Comparison of ENCODE assay signal across 8 mouse cellular contexts in the genomic region with DNA sequence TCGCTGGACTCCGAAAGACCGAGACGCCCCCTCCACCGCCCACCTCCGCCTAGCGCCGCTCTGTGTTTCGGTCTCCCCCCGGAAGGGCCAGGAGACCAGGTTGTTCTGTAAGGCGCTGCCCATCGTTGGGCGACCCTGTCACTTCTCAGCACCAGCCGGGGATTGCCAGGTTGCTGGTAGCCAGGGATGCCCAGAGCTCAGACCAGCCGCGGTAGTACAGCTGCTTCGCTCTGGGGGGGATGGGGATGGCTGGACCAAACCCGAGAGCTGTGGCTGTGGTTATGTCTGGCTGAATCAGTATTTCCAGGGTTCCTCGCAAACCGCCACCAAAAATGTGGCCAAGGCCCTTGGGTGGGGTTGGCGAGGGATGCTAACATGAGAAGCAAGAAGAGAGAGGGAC. TPM values are rescaled to one million over a fixed set of nuclear protein-coding genes. Genes with fewer than 3 reads are reported as not detected.
DNase-seq lines count a peak whose midpoint lies in the region; ATAC-seq and TF ChIP-seq lines count a peak whose summit lies in the region.

No protein-coding gene starts in this region.

- peak overlapping the region; percentile 92 for H3K4me2 ChIP-seq in heart, embryonic 13.5 days

- peak overlapping the region; percentile 79 for H3K9ac ChIP-seq in heart, embryonic 13.5 days
- H3K9ac ChIP-seq in MEL (ENCODE audit: control insufficient read depth, low read depth, low read length, poor library complexity, severe bottlenecking) = peak overlapping the region; percentile 36; the same call in 1 of the 2 replicates

- peak overlapping the region; percentile 73 for H3K4me3 ChIP-seq in heart, embryonic 13.5 days
- H3K4me3 ChIP-seq in MEL (ENCODE audit: control insufficient read depth in 1 of 2, insufficient read depth in 1 of 2, low read depth in 2 of 2, low read length in 2 of 2) = peak overlapping the region; percentile 49 to 65
- peak overlapping the region; percentile 72 for H3K4me3 ChIP-seq in hindbrain, embryonic 10.5 days
- H3K4me3 ChIP-seq in midbrain, embryonic 10.5 days = peak overlapping the region; percentile 72

- TF ChIP-seq POLR2A in MEL (IDR thresholded peaks at IDR 0.05; ENCODE audit: control insufficient read depth in 1 of 2, insufficient read depth in 1 of 2, low read depth in 1 of 2, low read length in 2 of 2, poor library complexity in 1 of 2) = no peak

- no peaks in the 10 kb centered on the region; the same call in 1 of the 2 replicates for H3K79me2 ChIP-seq in MEL (ENCODE audit: control insufficient read depth, insufficient read depth, low read length, poor library complexity)

- no peak for TF ChIP-seq EP300 in MEL (IDR thresholded peaks at IDR 0.05; ENCODE audit: low read depth in 1 of 2, low read length in 2 of 2)

- peak overlapping the region; percentile 32; the same call in 1 of the 2 replicates for H3K27ac ChIP-seq in heart, embryonic 13.5 days (replicated peaks)
- no peak overlapping the region for H3K27ac ChIP-seq in MEL (ENCODE audit: control insufficient read depth, low read depth, low read length)
- peak overlapping the region; percentile 82 for H3K27ac ChIP-seq in hindbrain, embryonic 10.5 days
- H3K27ac ChIP-seq in midbrain, embryonic 10.5 days (replicated peaks) = peak overlapping the region; percentile 79

- TF ChIP-seq CTCF in MEL (IDR thresholded peaks at IDR 0.05 in 2 of 3, conservative IDR thresholded peaks at IDR 0.05 in 1 of 3; ENCODE audit: control insufficient read depth in 1 of 3, insufficient read depth in 1 of 3, low read depth in 2 of 3, low read length in 3 of 3, poor library complexity in 1 of 3, severe bottlenecking in 1 of 3) = no peak

- 1% methylated on average over 21 of the region's 21 CpGs for WGBS in heart, embryonic 13.5 days
- WGBS in hindbrain, embryonic 10.5 days = under 1% methylated on average over 21 of the region's 21 CpGs
- WGBS in midbrain, embryonic 10.5 days = under 1% methylated on average over 21 of the region's 21 CpGs

- DNase-seq in heart, adult 18-20 months = no peak
- no peak for DNase-seq in MEL (ENCODE audit: low read depth, low spot score)
- DNase-seq in hindbrain, embryonic 10.5 days (ENCODE audit: low spot score) = no peak
- no peak for DNase-seq in midbrain, embryonic 10.5 days (ENCODE audit: low spot score)
- no peak for DNase-seq in testis, postnatal 14 days (ENCODE audit: low spot score)
- DNase-seq in gastrocnemius, adult 18-20 months (ENCODE audit: low spot score) = no peak
- no peak for DNase-seq in urinary bladder, postnatal 36 days (ENCODE audit: low spot score in 2 of 2)

- no peak for TF ChIP-seq RAD21 in MEL (IDR thresholded peaks at IDR 0.05; ENCODE audit: low read depth, low read length)

- H3K27me3 ChIP-seq in heart, embryonic 13.5 days (replicated peaks) = peaks cover 12% of the 10 kb centered on the region; the same call in 1 of the 2 replicates
- H3K27me3 ChIP-seq in MEL (ENCODE audit: control insufficient read depth in 1 of 2, insufficient read depth in 2 of 2, low read length in 2 of 2) = no peaks in the 10 kb centered on the region
- H3K27me3 ChIP-seq in hindbrain, embryonic 10.5 days (ENCODE audit: insufficient read depth, poor library complexity, severe bottlenecking) = peaks cover 56% of the 10 kb centered on the region
- H3K27me3 ChIP-seq in midbrain, embryonic 10.5 days (ENCODE audit: low read depth, poor library complexity, severe bottlenecking) = peaks cover 57% of the 10 kb centered on the region

- no peaks in the 10 kb centered on the region for H3K36me3 ChIP-seq in heart, embryonic 13.5 days
- no peaks in the 10 kb centered on the region; a peak in 1 of 4 replicates for H3K36me3 ChIP-seq in MEL (ENCODE audit: control insufficient read depth in 1 of 2, insufficient read depth in 2 of 2, low read length in 2 of 2)
- no peaks in the 10 kb centered on the region for H3K36me3 ChIP-seq in hindbrain, embryonic 10.5 days
- H3K36me3 ChIP-seq in midbrain, embryonic 10.5 days = no peaks in the 10 kb centered on the region

- ATAC-seq in heart, embryonic 13.5 days (ENCODE audit: extremely low read depth, insufficient number of reproducible peaks, low FRiP score, low TSS enrichment) = no peak

- H3K4me1 ChIP-seq in heart, embryonic 13.5 days = peaks cover 35% of the 10 kb centered on the region
- H3K4me1 ChIP-seq in MEL (ENCODE audit: control insufficient read depth in 1 of 2, insufficient read depth in 2 of 2, low read length in 2 of 2) = no peaks in the 10 kb centered on the region
- H3K4me1 ChIP-seq in hindbrain, embryonic 10.5 days (replicated peaks) = peaks cover 54% of the 10 kb centered on the region
- peaks cover 48% of the 10 kb centered on the region for H3K4me1 ChIP-seq in midbrain, embryonic 10.5 days

- H3K9me3 ChIP-seq in heart, embryonic 13.5 days = no peaks in the 10 kb centered on the region
- H3K9me3 ChIP-seq in MEL (replicated peaks; ENCODE audit: insufficient read depth, low read length) = no peaks in the 10 kb centered on the region
- no peaks in the 10 kb centered on the region for H3K9me3 ChIP-seq in hindbrain, embryonic 10.5 days
- H3K9me3 ChIP-seq in midbrain, embryonic 10.5 days (replicated peaks) = no peaks in the 10 kb centered on the region

TF ChIP-seq in MEL, 35 proteins besides CTCF, POLR2A, EP300 and RAD21:
- no peak for TF ChIP-seq GATA1 (IDR thresholded peaks at IDR 0.05; ENCODE audit: low read depth, low read length)
- no peak for TF ChIP-seq UBTF (IDR thresholded peaks at IDR 0.05; ENCODE audit: borderline replicate concordance, insufficient read depth, low read depth, low read length)
- no peak for TF ChIP-seq GABPA (IDR thresholded peaks at IDR 0.05; ENCODE audit: low read depth, low read length)
- TF ChIP-seq ZMIZ1 (IDR thresholded peaks at IDR 0.05; ENCODE audit: low read depth, low read length) = no peak
- no peak for TF ChIP-seq E2F4 (IDR thresholded peaks at IDR 0.05; ENCODE audit: borderline replicate concordance, low read depth, low read length)
- no peak for TF ChIP-seq MEF2A (IDR thresholded peaks at IDR 0.05; ENCODE audit: extremely low read depth, insufficient replicate concordance, low read depth, low read length, poor library complexity, severe bottlenecking)
- no peak for TF ChIP-seq SIN3A (IDR thresholded peaks at IDR 0.05; ENCODE audit: low read length)
- TF ChIP-seq SMC3 (IDR thresholded peaks at IDR 0.05; ENCODE audit: low read depth, low read length) = no peak
- TF ChIP-seq CHD2 (IDR thresholded peaks at IDR 0.05; ENCODE audit: low read length) = no peak
- no peak for TF ChIP-seq POLR2AphosphoS2 (IDR thresholded peaks at IDR 0.05; ENCODE audit: low read length)
- no peak for TF ChIP-seq TCF12 (IDR thresholded peaks at IDR 0.05; ENCODE audit: low read depth, low read length)
- no peak for TF ChIP-seq USF2 (IDR thresholded peaks at IDR 0.05; ENCODE audit: borderline replicate concordance in 1 of 2, insufficient read depth in 1 of 2, low read depth in 1 of 2, low read length in 2 of 2)
- TF ChIP-seq MYC (IDR thresholded peaks at IDR 0.05; ENCODE audit: low read depth, low read length) = no peak
- TF ChIP-seq POLR2AphosphoS5 (IDR thresholded peaks at IDR 0.05; ENCODE audit: borderline replicate concordance, low read depth, low read length) = no peak
- no peak for TF ChIP-seq ELF1 (IDR thresholded peaks at IDR 0.05; ENCODE audit: low read depth, low read length)
TF ChIP-seq in MEL: peak in this region for 0.

RNA-seq across cellular contexts. Expression of gene Man1c1, which starts 0.5 kb away (rescaled TPM):
- 5.3 and 6.3 TPM in 2 replicates for polyA plus RNA-seq in heart, embryonic 13.5 days (2015; fragmentation: Nextera tagmentation; extraction: Ambion mirVana)
- 10 to 100 TPM; 26.9 to 28.3 TPM for total RNA-seq in heart, adult 18-20 months (2021)
- total RNA-seq in MEL (2012; rRNA removed) = 1.6 and 1.9 TPM in 2 replicates
- polyA plus RNA-seq in MEL (2012; ENCODE audit: insufficient read depth in 1 of 2, insufficient read length in 2 of 2, low read depth in 1 of 2, low replicate concordance in 2 of 2, missing spikeins in 1 of 2) = 1 to 10 TPM in 1 of 2 experiments, not detected in 1; 5.2 TPM
- 3.7 and 4.1 TPM in 2 replicates for polyA plus RNA-seq in hindbrain, embryonic 10.5 days (2016; fragmentation: Nextera tagmentation; extraction: Ambion mirVana)
- polyA plus RNA-seq in midbrain, embryonic 10.5 days (2016; fragmentation: Nextera tagmentation; extraction: Ambion mirVana) = 2.8 and 3.1 TPM in 2 replicates
- total RNA-seq in gastrocnemius, adult 18-20 months (2021) = 1 to 10 TPM; 2.5 to 3.6 TPM
